Mouse (Mus musculus): Measurements from ENCODE around the gene Tgfbr2.

DNA sequence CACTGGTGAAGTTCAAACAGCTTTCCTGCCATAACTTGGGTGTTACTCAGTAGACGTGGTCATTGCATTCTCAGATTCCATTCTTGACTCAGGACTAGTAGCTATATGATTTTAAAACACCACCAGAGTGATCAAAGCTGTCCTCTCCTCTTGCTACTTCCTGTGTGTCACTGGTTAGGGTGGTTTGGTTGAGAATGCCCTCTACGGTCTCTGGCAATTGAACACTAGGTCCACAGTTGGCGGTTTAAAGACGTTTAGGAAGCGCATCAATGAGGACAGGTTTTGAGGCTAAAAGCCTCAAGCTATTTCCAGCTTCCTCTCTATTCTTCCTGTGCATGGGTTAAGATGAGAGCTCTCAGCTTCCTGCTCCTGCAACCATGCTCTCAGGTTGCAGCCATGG lies 6.4 kb upstream of the Tgfbr2 start:
- TF ChIP-seq POLR2A (IDR thresholded peaks at IDR 0.05; ENCODE audit: low read depth, low read length) (no peak), CTCF (IDR thresholded peaks at IDR 0.05; ENCODE audit: extremely low read depth, insufficient read length, insufficient replicate concordance, low read depth, low read length) (no peak)

Data from small intestine, adult 2 months (tissue).